Mouse (Mus musculus): Measurements from ENCODE around the gene Ppp1r14d. TPM values are rescaled to one million over a fixed set of nuclear protein-coding genes. Genes with fewer than 3 reads are reported as not detected.

Ppp1r14d gene
- polyA plus RNA-seq, 1 experiment from 2014 or later = not detected

Other genes starting within 250 kb of the Ppp1r14d start
- 36.6 and 37.4 TPM in 2 replicates for gene Ccdc32, start 200.5 kb downstream of the Ppp1r14d start, polyA plus RNA-seq (2015; fragmentation: Nextera tagmentation; extraction: Ambion mirVana)
- 4.2 and 5.9 TPM in 2 replicates for gene Rpusd2, start 195.1 kb downstream of the Ppp1r14d start, polyA plus RNA-seq (2015; fragmentation: Nextera tagmentation; extraction: Ambion mirVana)
- 7.6 and 9.9 TPM in 2 replicates for gene Knl1, start 182.8 kb downstream of the Ppp1r14d start, polyA plus RNA-seq (2015; fragmentation: Nextera tagmentation; extraction: Ambion mirVana)
- 8.3 and 10.5 TPM in 2 replicates for gene Rad51, start 117.1 kb downstream of the Ppp1r14d start, polyA plus RNA-seq (2015; fragmentation: Nextera tagmentation; extraction: Ambion mirVana)
- 42.3 and 43.9 TPM in 2 replicates for gene Rmdn3, start 72.9 kb downstream of the Ppp1r14d start, polyA plus RNA-seq (2015; fragmentation: Nextera tagmentation; extraction: Ambion mirVana)
- 1.2 and 2.3 TPM in 2 replicates for gene Gchfr, start 62.1 kb downstream of the Ppp1r14d start, polyA plus RNA-seq (2015; fragmentation: Nextera tagmentation; extraction: Ambion mirVana)
- gene Gm14137, start 55.4 kb downstream of the Ppp1r14d start, polyA plus RNA-seq (2015; fragmentation: Nextera tagmentation; extraction: Ambion mirVana) = 0.50 and 0.66 TPM in 2 replicates
- gene Zfyve19, start 21.3 kb downstream of the Ppp1r14d start, polyA plus RNA-seq (2015; fragmentation: Nextera tagmentation; extraction: Ambion mirVana) = 54.8 and 58.9 TPM in 2 replicates
- 20.4 and 24.4 TPM in 2 replicates for gene Dnajc17, start 21.1 kb downstream of the Ppp1r14d start, polyA plus RNA-seq (2015; fragmentation: Nextera tagmentation; extraction: Ambion mirVana)
- gene Spint1, start 7.5 kb upstream of the Ppp1r14d start, polyA plus RNA-seq (2015; fragmentation: Nextera tagmentation; extraction: Ambion mirVana) = 0.32 and 0.92 TPM in 2 replicates
- gene Rhov, start 41.4 kb upstream of the Ppp1r14d start, polyA plus RNA-seq (2015; fragmentation: Nextera tagmentation; extraction: Ambion mirVana) = 18.3 and 19.1 TPM in 2 replicates
- 23.9 and 24.2 TPM in 2 replicates for gene Vps18, start 58.8 kb upstream of the Ppp1r14d start, polyA plus RNA-seq (2015; fragmentation: Nextera tagmentation; extraction: Ambion mirVana)
- 4.9 and 5.3 TPM in 2 replicates for gene Dll4, start 95.9 kb upstream of the Ppp1r14d start, polyA plus RNA-seq (2015; fragmentation: Nextera tagmentation; extraction: Ambion mirVana)
- 6.2 TPM in 2 replicates for gene Chac1, start 121.3 kb upstream of the Ppp1r14d start, polyA plus RNA-seq (2015; fragmentation: Nextera tagmentation; extraction: Ambion mirVana)
- 3.1 and 3.2 TPM in 2 replicates for gene Ino80, start 247.8 kb upstream of the Ppp1r14d start, polyA plus RNA-seq (2015; fragmentation: Nextera tagmentation; extraction: Ambion mirVana)